Mouse (Mus musculus): ENCODE data around the gene Prune2. TPM values are rescaled to one million over a fixed set of nuclear protein-coding genes. Genes with fewer than 3 reads are reported as not detected.

Gene Prune2
- polyA plus RNA-seq, 1 experiment from 2014 or later = 2.5 TPM

Other genes with a start within 250 kb of the Prune2 start
- 11.2 and 11.8 TPM in 2 replicates for gene Vps13a, start 175.2 kb upstream of the Prune2 start, polyA plus RNA-seq (2015; fragmentation: Nextera tagmentation; extraction: Ambion mirVana)
- gene Foxb2, start 82.3 kb upstream of the Prune2 start, polyA plus RNA-seq (2015; fragmentation: Nextera tagmentation; extraction: Ambion mirVana) = not detected in 2 replicates

Measured in stomach, embryonic 15.5 days (tissue).